ENCODE assay signal across 12 mouse cellular contexts in the genomic region with DNA sequence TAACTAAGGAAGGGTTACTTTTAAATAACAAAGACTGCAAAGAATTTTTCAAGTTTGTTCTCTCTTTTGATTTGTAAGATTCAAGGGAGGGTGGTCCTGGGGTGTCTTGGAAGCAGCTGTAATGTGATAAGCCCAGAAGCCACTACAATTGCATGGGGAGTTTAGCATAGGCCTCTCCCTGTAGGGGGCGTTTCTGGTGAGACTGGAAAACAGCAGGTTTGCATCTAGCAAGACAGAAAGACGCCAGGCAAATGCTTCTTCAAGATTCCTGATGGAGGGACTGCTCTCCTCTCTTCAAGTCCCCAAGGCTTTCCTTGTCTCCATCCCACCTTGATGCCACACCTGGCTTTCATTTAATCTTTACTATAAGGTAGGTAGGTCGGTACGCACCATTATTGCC.
DNase-seq lines count a peak whose midpoint lies in the region; ATAC-seq and TF ChIP-seq lines count a peak whose summit lies in the region.
"Had no signal": no experiment of that assay in that cellular context is flagged by ENCODE, and none has a peak within 500 bp of the region (broad histone marks: within the 10 kb centered on the region; RNA-seq: fewer than 3 reads in every experiment).

No protein-coding gene starts in this region.

- peak overlapping the region; percentile 61 for H3K27ac ChIP-seq in forebrain, embryonic 14.5 days (ENCODE audit: low read depth, low read length)
- H3K27ac ChIP-seq in forebrain, embryonic 16.5 days (ENCODE audit: low read length): no peak overlapping the region
- H3K27ac ChIP-seq in midbrain, embryonic 11.5 days (ENCODE audit: low read depth, low read length): peak overlapping the region; percentile 45; the same call in 1 of the 2 replicates
- H3K27ac ChIP-seq: embryonic facial prominence, embryonic 12.5 days; gastrocnemius, adult 2 months had no signal

- H3K4me3 ChIP-seq in forebrain, embryonic 14.5 days (ENCODE audit: low read depth, low read length): no peak overlapping the region; the same call in 1 of the 2 replicates
- H3K4me3 ChIP-seq in forebrain, embryonic 16.5 days (replicated peaks; ENCODE audit: low read length): no peak overlapping the region
- H3K4me3 ChIP-seq in E14TG2a.4 (replicated peaks; ENCODE audit: low read length): 0 out of 2 replicates have a peak overlapping the region, but pooled peaks have one; percentile 11
- no peak overlapping the region for H3K4me3 ChIP-seq in midbrain, embryonic 11.5 days (ENCODE audit: low read depth, low read length)
- H3K4me3 ChIP-seq: embryonic facial prominence, embryonic 12.5 days; gastrocnemius, adult 2 months had no signal

- TF ChIP-seq CTCF in E14TG2a.4 (conservative IDR thresholded peaks at IDR 0.05; ENCODE audit: low read length): peak; percentile 32; the same call in 1 of the 2 replicates

- peak overlapping the region; percentile 51; the same call in 1 of the 2 replicates for H3K4me2 ChIP-seq in forebrain, embryonic 14.5 days (ENCODE audit: low read length)
- no peak overlapping the region for H3K4me2 ChIP-seq in forebrain, embryonic 16.5 days (ENCODE audit: low read length)
- peak overlapping the region; percentile 23 for H3K4me2 ChIP-seq in midbrain, embryonic 11.5 days

- no peaks in the 10 kb centered on the region for H3K36me3 ChIP-seq in forebrain, embryonic 14.5 days (ENCODE audit: control insufficient read depth, insufficient read depth, low read length)
- no peaks in the 10 kb centered on the region for H3K36me3 ChIP-seq in forebrain, embryonic 16.5 days (ENCODE audit: control insufficient read depth, insufficient read depth)
- H3K36me3 ChIP-seq in E14TG2a.4 (ENCODE audit: insufficient read depth, low read length): no peaks in the 10 kb centered on the region
- no peaks in the 10 kb centered on the region for H3K36me3 ChIP-seq in midbrain, embryonic 11.5 days (ENCODE audit: control insufficient read depth, insufficient read depth, low read length)
- H3K36me3 ChIP-seq: embryonic facial prominence, embryonic 12.5 days had no signal

- peak; percentile 51 for DNase-seq in forebrain, embryonic 14.5 days (ENCODE audit: low spot score)
- peak; percentile 4 for DNase-seq in cerebellum, adult 9-11 months
- peak; percentile 86 for DNase-seq in midbrain, embryonic 11.5 days (ENCODE audit: low spot score, missing footprints)
- no peak for DNase-seq in yolk sac, embryonic 10.5 days (ENCODE audit: low spot score)
- DNase-seq in ovary, adult 18-20 months (ENCODE audit: low spot score): no peak
- no peak for DNase-seq in B cell, adult 2 months
- DNase-seq: adrenal gland, adult 2 months; gastrocnemius, adult 2 months had no signal

- no peaks in the 10 kb centered on the region for H3K9me3 ChIP-seq in forebrain, embryonic 14.5 days (replicated peaks; ENCODE audit: control insufficient read depth, low read length)
- no peaks in the 10 kb centered on the region for H3K9me3 ChIP-seq in forebrain, embryonic 16.5 days (ENCODE audit: control insufficient read depth, low read length)
- H3K9me3 ChIP-seq in E14TG2a.4 (ENCODE audit: low read length): no peaks in the 10 kb centered on the region
- H3K9me3 ChIP-seq in midbrain, embryonic 11.5 days (ENCODE audit: control insufficient read depth, low read length): no peaks in the 10 kb centered on the region
- H3K9me3 ChIP-seq: embryonic facial prominence, embryonic 12.5 days had no signal

- WGBS in forebrain, embryonic 14.5 days: 27% methylated on average over 4 of the region's 4 CpGs
- 28% methylated on average over 4 of the region's 4 CpGs for WGBS in forebrain, embryonic 16.5 days
- WGBS in midbrain, embryonic 11.5 days: 33% methylated on average over 4 of the region's 4 CpGs

- H3K4me1 ChIP-seq in forebrain, embryonic 14.5 days (ENCODE audit: control insufficient read depth, insufficient read depth, low read length): peaks cover 11% of the 10 kb centered on the region
- peaks cover 8% of the 10 kb centered on the region for H3K4me1 ChIP-seq in forebrain, embryonic 16.5 days (replicated peaks; ENCODE audit: control insufficient read depth, insufficient read depth, low read length)
- H3K4me1 ChIP-seq in E14TG2a.4 (replicated peaks; ENCODE audit: low read depth, low read length): peaks cover 22% of the 10 kb centered on the region
- peaks cover 13% of the 10 kb centered on the region for H3K4me1 ChIP-seq in midbrain, embryonic 11.5 days (ENCODE audit: control insufficient read depth, insufficient read depth, low read length)

- no peak for ATAC-seq in forebrain, embryonic 14.5 days
- ATAC-seq in forebrain, embryonic 16.5 days: no peak
- ATAC-seq in midbrain, embryonic 11.5 days (ENCODE audit: low FRiP score): 0 out of 2 replicates have a peak, but pooled peaks have one; percentile 10
- ATAC-seq: CD4-positive, CD25-positive, alpha-beta regulatory T cell, adult 4 months had no signal

- no peak overlapping the region for H3K9ac ChIP-seq in forebrain, embryonic 14.5 days (ENCODE audit: low read length)
- no peak overlapping the region for H3K9ac ChIP-seq in forebrain, embryonic 16.5 days (replicated peaks; ENCODE audit: low read depth, low read length)
- no peak overlapping the region for H3K9ac ChIP-seq in midbrain, embryonic 11.5 days (ENCODE audit: low read length)
- H3K9ac ChIP-seq: embryonic facial prominence, embryonic 12.5 days had no signal

- H3K27me3 ChIP-seq in forebrain, embryonic 14.5 days (replicated peaks; ENCODE audit: control insufficient read depth, insufficient read depth, low read length): no peaks in the 10 kb centered on the region
- H3K27me3 ChIP-seq in forebrain, embryonic 16.5 days (replicated peaks; ENCODE audit: control insufficient read depth, insufficient read depth, low read length): no peaks in the 10 kb centered on the region
- no peaks in the 10 kb centered on the region for H3K27me3 ChIP-seq in E14TG2a.4 (ENCODE audit: insufficient read depth, low read length)
- no peaks in the 10 kb centered on the region for H3K27me3 ChIP-seq in midbrain, embryonic 11.5 days (ENCODE audit: control insufficient read depth, insufficient read depth, low read length)
- H3K27me3 ChIP-seq: embryonic facial prominence, embryonic 12.5 days had no signal

Comparison
In these comparisons a context has a peak if more than half of its experiments do, and no peak if none do; other contexts are left out.
1. DNase-seq: peak in forebrain, embryonic 14.5 days (single experiment), cerebellum, adult 9-11 months (single experiment) and midbrain, embryonic 11.5 days (single experiment); none in yolk sac, embryonic 10.5 days (single experiment), ovary, adult 18-20 months (single experiment) and B cell, adult 2 months (0 of 2).